Mouse (Mus musculus): ENCODE data around the gene Fcna.

GRCm38 (mm10) chr2:25583120-25583481 is 44.7 kb downstream of the Fcna start:
- TF ChIP-seq EP300 (optimal IDR thresholded peaks at IDR 0.05) (no peak), CTCF (IDR thresholded peaks at IDR 0.05; ENCODE audit: low read depth) (no peak)
